Mouse (Mus musculus) kidney, adult 2 months (tissue): ENCODE measurements around the gene Pgbd5. TPM values are rescaled to one million over a fixed set of nuclear protein-coding genes. Genes with fewer than 3 reads are reported as not detected.

Experiments
- DNase-seq: peaks from one replicate; pipeline ENCODE4 v3.0.0; 2021
- H3K27ac ChIP-seq: fragments of 200-500 bp; 2 replicates; pipeline ENCODE4 v1.5.1; 2012; ENCODE audit warnings: low read depth, low read length, control low read depth, inconsistent platforms; ENCODE audit not compliant: insufficient read depth
- H3K27me3 ChIP-seq: fragments of 200-500 bp; replicated peaks from 2 replicates; pipeline ENCODE4 v1.6.1; 2012; ENCODE audit warnings: mild to moderate bottlenecking, moderate library complexity, low read length, inconsistent platforms; ENCODE audit not compliant: control insufficient read depth, insufficient read depth
- H3K36me3 ChIP-seq: fragments of 200-500 bp; 2 replicates; pipeline ENCODE4 v1.6.1; 2012; ENCODE audit warnings: mild to moderate bottlenecking, moderate library complexity, low read length, inconsistent platforms; ENCODE audit not compliant: control insufficient read depth, insufficient read depth
- H3K4me1 ChIP-seq: fragments of 200-500 bp; 2 replicates; pipeline ENCODE4 v1.6.1; 2011; ENCODE audit warnings: low read length; ENCODE audit not compliant: control insufficient read depth, insufficient read depth
- H3K4me3 ChIP-seq: fragments of 200-500 bp; 2 replicates; pipeline ENCODE4 v1.5.1; 2011; ENCODE audit warnings: mild to moderate bottlenecking, low read depth, low read length, control low read depth; ENCODE audit not compliant: insufficient read depth
- CTCF ChIP-seq: fragments of 200-500 bp; conservative IDR thresholded peaks from 2 replicates; pipeline ENCODE4 v1.5.1; 2011; ENCODE audit warnings: low read depth, mild to moderate bottlenecking, control low read depth, low read length, moderate library complexity, mixed read lengths; ENCODE audit not compliant: insufficient read depth, insufficient read length
- POLR2A ChIP-seq: fragments of 200-500 bp; IDR thresholded peaks from one replicate; pipeline ENCODE4 v1.6.1; 2011; ENCODE audit warnings: low read depth, low read length, control low read depth
- WGBS: fragments of 180-500 bp; shearing (Covaris S2); methylation state at CpG from one replicate; pipeline ENCODE4 v1.1.7; 2018; 5-methylcytosine and 5-hydroxymethylcytosine counted together
- polyA plus RNA-seq: library from polyadenylated mRNA; depleted of rRNA; stranded (reverse); fragments of >200 nt; gene quantifications from 2 replicates; pipeline ENCODE4 v1.2.3, GENCODE M21; 2012

Pgbd5 gene
- polyA plus RNA-seq, 1 experiment: 0.41 TPM

- peaks cover 1% of the 10 kb centered on the region; the same call in 1 of the 2 replicates for H3K36me3 ChIP-seq
- DNase-seq: peak; percentile 66
- 59% methylated on average over 12 of the region's 12 CpGs for WGBS
- TF ChIP-seq POLR2A (no peak), CTCF (no peak)
- H3K4me1 ChIP-seq: peaks cover 9% of the 10 kb centered on the region
- H3K4me3 ChIP-seq: no peak overlapping the region
- H3K27me3 ChIP-seq: no peaks in the 10 kb centered on the region
- no peak overlapping the region for H3K27ac ChIP-seq
Observed at GRCm38 (mm10) chr8:124343991-124344390, 95.5 kb downstream of the Pgbd5 start.

DNA sequence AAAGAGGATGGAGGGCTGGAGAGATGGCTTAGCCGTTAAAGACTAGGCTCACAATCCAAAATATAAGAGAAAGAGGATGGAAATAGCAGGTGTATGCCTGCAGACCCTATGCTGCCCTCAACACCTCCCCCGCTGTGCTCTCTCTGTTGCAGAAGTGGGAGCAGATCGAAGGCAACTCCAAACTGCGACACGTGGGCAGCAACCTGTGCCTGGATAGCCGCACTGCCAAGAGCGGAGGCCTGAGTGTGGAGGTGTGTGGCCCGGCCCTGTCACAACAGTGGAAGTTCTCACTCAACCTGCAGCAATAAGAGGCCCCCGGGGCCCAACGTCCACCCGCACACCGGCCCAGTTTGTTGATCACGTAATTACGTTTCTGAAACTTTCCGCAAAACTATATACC lies 96.3 kb downstream of the Pgbd5 start:
- H3K27me3 ChIP-seq: no peaks in the 10 kb centered on the region
- H3K27ac ChIP-seq: no peak overlapping the region
- no peak for TF ChIP-seq POLR2A
- no peak for TF ChIP-seq CTCF
- no peak overlapping the region for H3K4me3 ChIP-seq
- H3K4me1 ChIP-seq: peaks cover 6% of the 10 kb centered on the region
- WGBS: 92% methylated on average over 15 of the region's 15 CpGs
- no peak for DNase-seq
- peaks cover 1% of the 10 kb centered on the region; the same call in 1 of the 2 replicates for H3K36me3 ChIP-seq

DNA sequence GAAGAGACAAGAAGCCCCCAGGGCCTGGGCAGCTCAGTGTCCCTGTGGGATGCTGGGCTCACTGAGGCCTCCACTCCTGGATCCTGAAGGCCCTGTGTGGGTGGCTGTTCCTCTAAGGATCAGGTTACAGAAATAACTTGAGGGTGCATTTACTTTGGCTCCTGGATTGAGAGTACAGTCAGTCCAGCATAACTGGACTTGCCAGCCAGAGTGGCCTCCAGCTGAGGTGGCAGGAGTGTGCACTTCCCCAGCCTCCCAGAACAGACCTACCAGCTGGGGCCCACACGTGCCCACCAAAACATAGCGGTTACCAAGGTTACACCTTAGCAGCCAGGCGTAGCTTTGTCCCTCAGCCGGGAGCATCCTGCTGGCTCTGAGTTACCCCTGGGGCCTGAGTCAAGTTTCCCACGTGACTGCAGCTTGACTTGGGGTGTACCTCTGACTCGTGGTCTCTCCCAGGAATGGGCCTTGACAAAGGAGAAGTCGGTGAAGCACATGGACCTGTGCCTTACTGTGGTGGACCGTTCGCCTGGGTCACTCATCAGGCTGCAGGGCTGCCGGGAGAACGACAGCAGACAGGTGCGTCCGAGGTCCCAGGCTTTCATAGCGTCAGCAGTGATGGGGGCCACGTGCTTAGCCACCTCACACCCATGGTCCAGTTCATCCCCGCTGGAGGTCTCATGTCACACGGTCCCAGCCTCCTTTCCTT lies 98.9 kb downstream of the Pgbd5 start:
- TF ChIP-seq POLR2A (no peak), CTCF (no peak)
- Histone ChIP-seq H3K27me3 (no peaks in the 10 kb centered on the region), H3K4me3 (no peak overlapping the region), H3K36me3 (peaks cover 1% of the 10 kb centered on the region; the same call in 1 of the 2 replicates), H3K27ac (peak overlapping the region; percentile 2; the same call in 1 of the 2 replicates), H3K4me1 (peaks cover 4% of the 10 kb centered on the region; the same call in 1 of the 2 replicates)
- peak; percentile 19 for DNase-seq
- 58% methylated on average over 17 of the region's 17 CpGs for WGBS

DNA sequence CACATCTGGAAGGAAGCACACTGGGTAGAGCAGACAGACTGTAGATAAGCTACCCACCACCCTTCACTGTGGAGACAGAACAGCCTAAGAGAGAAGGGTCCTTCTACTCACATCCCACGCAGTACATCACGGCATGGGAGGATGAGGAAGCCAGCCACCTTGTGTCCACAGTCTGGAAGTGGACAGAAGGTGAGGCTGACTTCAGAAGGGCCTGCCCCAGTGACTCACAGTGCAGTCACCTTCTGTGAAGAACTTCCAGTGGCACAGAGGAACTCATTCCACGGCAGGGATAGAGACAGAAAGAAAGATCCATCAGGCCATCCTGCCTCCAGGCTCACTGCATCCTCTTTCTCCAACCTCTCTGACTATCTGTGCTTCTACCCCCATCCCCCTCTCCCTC lies 99.7 kb downstream of the Pgbd5 start:
- 77% methylated on average over 3 of the region's 3 CpGs for WGBS
- Histone ChIP-seq H3K27me3 (no peaks in the 10 kb centered on the region), H3K27ac (no peak overlapping the region), H3K36me3 (peaks cover 1% of the 10 kb centered on the region; the same call in 1 of the 2 replicates), H3K4me1 (peaks cover 4% of the 10 kb centered on the region; the same call in 1 of the 2 replicates), H3K4me3 (no peak overlapping the region)
- DNase-seq: no peak
- TF ChIP-seq CTCF (no peak), POLR2A (no peak)

DNA sequence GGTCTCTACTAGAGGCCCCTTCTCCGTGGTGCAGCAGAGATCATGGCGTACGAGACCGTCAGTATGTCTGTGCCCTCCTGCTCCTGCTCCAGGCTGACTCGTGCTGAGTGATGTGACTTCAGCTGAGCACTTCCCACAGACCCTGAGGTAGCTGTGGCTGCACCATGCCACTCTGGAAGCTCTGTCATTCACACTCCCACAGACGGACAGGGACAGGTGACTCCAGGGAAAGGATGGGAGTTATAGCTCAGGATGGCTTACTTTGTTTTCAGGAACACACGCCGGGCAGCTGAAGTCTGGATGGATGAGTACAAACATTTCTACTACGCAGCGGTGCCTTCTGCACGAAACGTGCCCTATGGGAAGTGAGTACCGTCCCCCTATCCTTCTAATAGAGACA lies 103.2 kb downstream of the Pgbd5 start:
- no peak overlapping the region for H3K27ac ChIP-seq
- peaks cover 4% of the 10 kb centered on the region; the same call in 1 of the 2 replicates for H3K4me1 ChIP-seq
- H3K27me3 ChIP-seq: no peaks in the 10 kb centered on the region
- H3K4me3 ChIP-seq: no peak overlapping the region
- no peaks in the 10 kb centered on the region; the same call in 1 of the 2 replicates for H3K36me3 ChIP-seq
- 96% methylated on average over 13 of the region's 13 CpGs for WGBS
- TF ChIP-seq POLR2A (no peak), CTCF (no peak)
- DNase-seq: no peak

- TF ChIP-seq POLR2A: no peak
- TF ChIP-seq CTCF: no peak
- no peaks in the 10 kb centered on the region for H3K36me3 ChIP-seq
- no peak overlapping the region for H3K27ac ChIP-seq
- H3K4me3 ChIP-seq: no peak overlapping the region
- DNase-seq: no peak
- H3K27me3 ChIP-seq: no peaks in the 10 kb centered on the region
- WGBS: 78% methylated on average over 11 of the region's 11 CpGs
- no peaks in the 10 kb centered on the region for H3K4me1 ChIP-seq
Observed at GRCm38 (mm10) chr8:124331706-124332105, 107.8 kb downstream of the Pgbd5 start.

DNA sequence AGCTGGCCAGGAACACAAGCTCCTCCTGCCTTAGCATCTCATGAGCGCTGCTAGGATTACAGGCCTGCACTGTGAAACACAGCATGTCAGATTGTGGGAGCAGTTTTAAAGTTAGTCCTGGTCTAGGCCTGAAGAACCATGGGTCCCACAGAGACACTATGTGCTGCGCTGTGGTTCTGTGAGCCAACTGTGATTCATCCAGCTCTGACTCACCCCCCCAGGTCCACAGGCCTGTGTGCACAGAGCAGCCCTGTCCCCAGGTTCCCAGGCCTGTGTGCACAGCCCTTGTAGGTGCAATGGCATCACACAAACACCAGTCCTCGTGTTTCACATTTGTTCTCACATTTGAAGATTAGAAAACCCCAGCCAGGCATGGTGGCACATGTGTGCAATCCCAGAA lies 108.4 kb downstream of the Pgbd5 start:
- no peaks in the 10 kb centered on the region for H3K27me3 ChIP-seq
- DNase-seq: no peak
- H3K4me3 ChIP-seq: no peak overlapping the region
- H3K36me3 ChIP-seq: no peaks in the 10 kb centered on the region
- H3K27ac ChIP-seq: no peak overlapping the region
- TF ChIP-seq CTCF (no peak), POLR2A (no peak)
- no peaks in the 10 kb centered on the region for H3K4me1 ChIP-seq
- 95% methylated on average over 3 of the region's 3 CpGs for WGBS

GRCm38 (mm10) chr8:124330433-124330832 lies 109.0 kb downstream of the Pgbd5 start:
- Histone ChIP-seq H3K27me3 (no peaks in the 10 kb centered on the region), H3K36me3 (no peaks in the 10 kb centered on the region), H3K4me3 (no peak overlapping the region), H3K27ac (no peak overlapping the region), H3K4me1 (no peaks in the 10 kb centered on the region)
- DNase-seq: no peak
- no peak for TF ChIP-seq POLR2A
- no peak for TF ChIP-seq CTCF
- 89% methylated on average over 2 of the region's 3 CpGs for WGBS
